ENCODE assay signal across 7 mouse cellular contexts in the genomic region with DNA sequence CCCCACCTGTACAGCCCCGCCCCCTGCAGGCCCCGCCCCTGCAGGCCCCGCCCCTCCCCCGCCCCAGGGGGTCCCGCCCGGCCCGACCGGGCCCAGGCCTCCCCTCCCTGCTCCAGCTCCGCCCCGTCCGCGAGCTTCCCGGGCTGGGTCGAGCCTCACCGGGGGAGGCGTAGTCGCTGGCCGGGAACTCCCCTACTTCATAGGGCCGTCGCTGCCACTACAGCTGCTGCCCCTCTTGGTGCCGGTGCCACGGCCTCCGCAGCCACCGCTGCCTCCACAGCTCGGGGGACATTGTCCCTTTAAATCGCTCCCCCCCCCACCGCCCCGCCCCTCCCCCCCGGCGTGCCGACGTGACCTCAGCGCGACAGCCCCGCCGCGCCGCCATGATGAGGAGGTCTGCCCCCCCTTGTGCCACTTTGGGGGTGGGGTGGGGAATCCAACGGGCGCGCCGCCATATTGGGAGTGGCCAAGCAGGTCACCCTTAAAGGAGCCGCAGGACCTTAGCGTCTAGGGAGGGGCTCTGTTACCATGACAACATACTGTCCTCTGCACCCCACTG. TPM values are rescaled to one million over a fixed set of nuclear protein-coding genes. Genes with fewer than 3 reads are reported as not detected.
A peak's percentile ranks its signal among the peaks of the same experiment; 100 is the strongest.
DNase-seq lines count a peak whose midpoint lies in the region; ATAC-seq lines count a peak whose summit lies in the region.

Wiz (minus strand) TSS at position 339 of the 559 bp plus-strand sequence.

- H3K4me2 ChIP-seq in intestine, embryonic 15.5 days (replicated peaks): peak within 1 kb of the TSS; percentile 96

- peak; percentile 89 to 95 for DNase-seq in adrenal gland, adult 18-20 months (ENCODE audit: low spot score in 2 of 2)
- DNase-seq in embryo, embryonic 11 days: peak; percentile 95
- DNase-seq in gastrocnemius, postnatal 36 days: peak; percentile 91 to 95
- peak; percentile 90 to 95 for DNase-seq in left cerebral cortex, postnatal 25 days (ENCODE audit: low spot score in 2 of 2)
- peak; percentile 93 for DNase-seq in midbrain, embryonic 10.5 days (ENCODE audit: low spot score)
- peak; percentile 99 for DNase-seq in right cerebral cortex, postnatal 4 days

- peaks cover 9% of the 10 kb centered on the region; the same call in 1 of the 2 replicates for H3K4me1 ChIP-seq in intestine, embryonic 15.5 days (replicated peaks)
- H3K4me1 ChIP-seq in midbrain, embryonic 10.5 days: peaks cover 31% of the 10 kb centered on the region

- H3K4me3 ChIP-seq in intestine, embryonic 15.5 days (replicated peaks): peak within 1 kb of the TSS; percentile 73
- peak within 1 kb of the TSS; percentile 94 for H3K4me3 ChIP-seq in midbrain, embryonic 10.5 days

- H3K27me3 ChIP-seq in intestine, embryonic 15.5 days (replicated peaks): peaks cover 32% of the 10 kb centered on the region
- peaks cover 57% of the 10 kb centered on the region for H3K27me3 ChIP-seq in midbrain, embryonic 10.5 days (ENCODE audit: low read depth, poor library complexity, severe bottlenecking)

- H3K9ac ChIP-seq in intestine, embryonic 15.5 days: peak within 1 kb of the TSS; percentile 81

- peak within 1 kb of the TSS; percentile 79 for H3K27ac ChIP-seq in intestine, embryonic 15.5 days
- peak within 1 kb of the TSS; percentile 95 for H3K27ac ChIP-seq in midbrain, embryonic 10.5 days (replicated peaks)

- 0% methylated on average over 25 of the region's 44 CpGs for WGBS in intestine, embryonic 15.5 days
- WGBS in midbrain, embryonic 10.5 days: under 1% methylated on average over 39 of the region's 44 CpGs

- H3K9me3 ChIP-seq in intestine, embryonic 15.5 days: no peaks in the 10 kb centered on the region
- no peaks in the 10 kb centered on the region for H3K9me3 ChIP-seq in midbrain, embryonic 10.5 days (replicated peaks)

- peak; percentile 92 for ATAC-seq in intestine, embryonic 15.5 days

- intact Hi-C loops in gastrocnemius, postnatal 36 days (cut with DNase I): loop anchor here (2.0 to 5.0 kb wide), 2 partner anchors 24 to 98 kb away; no protein-coding TSS in a partner anchor
- intact Hi-C loops in left cerebral cortex, postnatal 25 days (cut with DNase I): loop anchor here (1.0 to 2.0 kb wide), 3 partner anchors 25 to 105 kb away; no protein-coding TSS in a partner anchor

- no peaks in the 10 kb centered on the region for H3K36me3 ChIP-seq in intestine, embryonic 15.5 days
- H3K36me3 ChIP-seq in midbrain, embryonic 10.5 days: peaks cover 11% of the 10 kb centered on the region

RNA-seq across cellular contexts. Expression of gene Wiz, which starts in this region (rescaled TPM):
- total RNA-seq in adrenal gland, adult 18-20 months (2021): 10 to 100 TPM; 42.5 to 49.1 TPM
- 10 to 100 TPM; 11.2 to 11.6 TPM for total RNA-seq in gastrocnemius, postnatal 36 days (2021)
- polyA plus RNA-seq in intestine, embryonic 15.5 days (2015; fragmentation: Nextera tagmentation; extraction: Ambion mirVana): 24.6 and 24.7 TPM in 2 replicates
- 10 to 100 TPM; 55.0 to 56.7 TPM for total RNA-seq in left cerebral cortex, postnatal 25 days (2021)
- 22.3 and 25.6 TPM in 2 replicates for polyA plus RNA-seq in midbrain, embryonic 10.5 days (2016; fragmentation: Nextera tagmentation; extraction: Ambion mirVana)

Comparison
In these comparisons a context has a peak if more than half of its experiments do, and no peak if none do; other contexts are left out.
1. Peak in every context shown above with its lines: DNase-seq, ATAC-seq, H3K4me3 ChIP-seq and H3K27ac ChIP-seq.